Mouse (Mus musculus) right cerebral cortex, postnatal 10 days (tissue): ENCODE measurements at regions not wholly inside any gene's neighbourhood (a gene's known extent, or its start where the extent isn't known, plus 50 kb on each side); places are given as distances from the start of the nearest gene placed in this dataset.

Experiments
- DNase-seq, 2 experiments: peaks; one replicate each; pipeline ENCODE4 v3.0.0; 2021; ENCODE audit warnings: low spot score in 2 of 2

DNA sequence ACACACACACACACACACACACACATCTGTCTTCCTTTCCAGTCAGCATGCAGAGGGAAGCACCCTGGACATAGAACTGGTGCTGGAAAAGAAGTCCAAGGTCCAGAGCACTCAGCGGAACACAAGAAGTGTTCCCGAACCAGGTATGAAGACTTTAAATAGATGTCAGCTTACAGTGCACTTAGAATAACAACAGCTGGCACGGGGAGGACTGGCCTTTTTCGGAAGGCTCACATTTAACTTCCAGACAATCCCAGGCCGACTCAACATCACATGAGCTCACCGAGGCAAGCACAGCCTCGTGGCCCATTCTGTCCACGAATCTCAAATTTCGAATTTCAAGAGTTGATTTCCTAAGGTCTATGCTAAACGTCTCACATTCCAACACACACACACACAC lies 70.9 kb upstream of the Slc25a33 start:
- DNase-seq = no peak

DNA sequence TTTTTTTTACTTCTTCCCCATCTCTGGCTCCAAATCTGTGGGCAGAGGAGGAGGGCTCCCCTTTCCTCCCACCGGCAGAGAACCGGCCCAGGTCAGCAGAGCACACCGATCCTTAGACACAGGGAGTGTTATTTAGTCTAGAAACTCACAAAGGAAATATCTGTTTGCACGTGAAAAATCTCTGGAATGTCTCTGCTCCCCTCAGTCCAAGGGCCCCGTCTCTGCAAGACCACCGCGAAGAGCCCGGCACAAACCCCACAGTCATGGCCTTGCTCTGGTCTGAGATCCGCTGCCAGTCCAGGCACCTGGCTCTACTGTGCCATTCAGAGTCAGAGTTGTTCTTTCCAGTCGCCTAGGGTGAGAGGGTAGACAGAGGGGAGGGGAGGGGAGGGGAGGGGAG lies 69.7 kb upstream of the Slc25a33 start:
- no peak for DNase-seq

DNA sequence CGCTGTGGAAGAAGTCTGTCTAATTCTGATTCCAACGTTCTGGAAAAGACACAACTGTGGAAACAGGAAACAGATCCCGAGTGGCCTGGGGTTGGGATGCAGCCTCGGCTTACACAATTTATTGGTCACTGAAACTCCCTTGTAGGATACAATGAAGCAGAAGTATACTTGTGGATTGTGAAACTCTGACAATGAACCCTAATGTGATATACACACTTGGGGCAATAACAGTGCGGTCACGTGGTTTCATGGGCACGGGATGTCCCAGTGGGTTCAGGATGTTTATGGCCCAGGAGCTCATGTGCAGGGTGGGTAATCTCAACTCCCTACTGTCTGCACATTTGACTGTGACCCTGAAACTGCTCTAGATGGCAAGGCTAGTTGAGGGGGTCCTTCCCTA lies 68.8 kb upstream of the Slc25a33 start:
- no peak for DNase-seq

DNA sequence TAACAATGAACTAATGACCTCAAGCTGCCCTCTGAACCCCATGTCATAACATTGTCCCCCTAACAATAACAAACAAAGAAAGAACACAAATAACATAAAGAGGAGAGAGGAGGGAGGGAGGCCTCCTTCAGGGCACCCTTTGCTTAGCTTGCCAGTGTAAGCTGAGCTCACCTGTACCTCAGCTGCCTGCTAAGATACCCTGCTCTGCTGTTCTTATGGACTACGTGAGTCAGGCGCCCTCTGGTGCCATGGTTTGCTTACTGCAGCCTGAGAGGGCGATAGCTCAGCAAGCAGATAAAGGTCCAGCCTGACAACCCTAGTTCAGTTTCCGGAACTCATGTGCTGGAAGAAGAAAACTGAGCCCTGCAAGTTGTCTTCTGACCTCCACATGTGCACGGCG lies 67.8 kb upstream of the Slc25a33 start:
- DNase-seq = peak in 1 of 2 experiments; percentile 53

DNA sequence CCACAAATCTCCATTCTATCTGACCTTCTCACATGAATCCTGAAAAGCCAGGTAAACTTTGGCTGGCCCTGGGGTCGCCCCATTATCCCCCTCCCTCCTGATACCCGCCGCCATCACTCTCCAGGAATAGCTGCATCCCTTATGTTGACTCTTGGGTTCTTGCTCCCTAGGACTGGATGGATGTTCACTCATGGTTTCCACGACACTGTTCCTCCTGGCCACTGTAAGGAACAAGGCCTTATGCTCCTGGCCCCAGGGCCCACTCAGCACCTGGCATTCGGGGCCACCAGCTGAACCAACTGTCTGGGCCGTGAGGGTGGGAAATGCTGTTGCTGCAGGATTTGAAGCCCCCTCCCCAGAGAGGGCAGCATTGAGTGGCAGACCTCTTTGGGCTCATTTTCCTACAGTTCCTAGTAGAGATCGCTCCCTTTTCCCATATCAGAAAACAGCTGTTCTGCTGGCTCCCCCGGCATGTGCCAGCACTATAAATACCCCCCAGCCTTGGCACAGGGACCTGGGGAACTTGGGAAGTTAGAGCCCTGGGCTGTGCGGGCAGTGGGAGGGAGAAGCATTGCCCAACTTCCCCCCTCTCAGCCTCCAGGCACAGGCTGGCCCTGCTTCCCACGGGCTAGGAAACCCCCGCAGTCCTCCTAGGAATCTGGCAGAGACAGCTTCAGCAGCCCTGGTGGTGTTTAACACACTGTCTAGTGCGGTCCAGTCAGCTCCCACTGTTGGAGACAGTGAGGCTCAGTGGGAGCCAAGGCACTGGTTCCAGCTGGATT lies 66.6 kb upstream of the Slc25a33 start:
- peak; percentile 83 to 85 for DNase-seq

DNA sequence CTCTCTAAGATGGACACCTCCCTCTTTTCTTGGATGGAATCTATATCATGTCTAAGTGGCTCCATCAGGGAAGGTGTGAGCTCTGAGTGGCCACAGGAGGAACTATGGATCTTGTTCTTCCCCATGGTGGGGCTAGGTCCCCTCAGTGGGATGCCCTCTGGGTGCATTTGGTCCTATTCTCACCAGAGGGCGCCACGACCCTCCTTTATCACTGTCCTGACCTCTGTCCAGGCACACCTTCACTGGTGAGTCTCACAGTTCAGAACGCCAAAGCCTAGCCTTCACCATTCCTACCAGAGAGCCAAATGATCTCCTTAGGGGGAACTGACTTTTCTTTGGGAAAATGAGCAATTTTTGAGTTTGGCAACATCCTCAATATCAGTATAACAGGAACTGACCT lies 64.6 kb upstream of the Slc25a33 start:
- DNase-seq = no peak

DNA sequence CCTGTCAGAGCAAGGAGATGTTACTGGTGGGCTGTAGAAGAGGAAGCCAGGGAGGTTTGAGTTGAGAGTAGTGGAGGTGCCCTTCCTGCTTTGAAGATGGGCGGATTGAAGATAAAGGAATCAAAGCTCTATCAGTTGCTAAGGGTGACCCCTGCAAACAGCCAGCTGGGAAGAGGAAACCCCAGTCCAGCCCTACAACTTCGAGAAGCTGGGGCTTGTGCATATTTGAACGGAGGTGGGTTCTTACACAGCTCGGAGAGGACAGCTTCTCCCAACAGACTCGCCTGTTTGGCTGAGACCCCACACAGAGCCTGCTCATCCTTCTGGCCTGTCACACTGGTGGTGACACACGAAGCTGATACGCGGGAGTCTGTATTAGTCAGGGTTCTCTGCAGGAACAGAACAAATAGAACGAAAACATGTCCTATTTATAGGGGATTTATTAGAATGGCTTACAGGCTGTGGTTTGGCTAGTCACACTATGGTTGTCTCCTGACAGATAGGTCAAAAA lies 60.6 kb upstream of the Slc25a33 start:
- no peak for DNase-seq

DNA sequence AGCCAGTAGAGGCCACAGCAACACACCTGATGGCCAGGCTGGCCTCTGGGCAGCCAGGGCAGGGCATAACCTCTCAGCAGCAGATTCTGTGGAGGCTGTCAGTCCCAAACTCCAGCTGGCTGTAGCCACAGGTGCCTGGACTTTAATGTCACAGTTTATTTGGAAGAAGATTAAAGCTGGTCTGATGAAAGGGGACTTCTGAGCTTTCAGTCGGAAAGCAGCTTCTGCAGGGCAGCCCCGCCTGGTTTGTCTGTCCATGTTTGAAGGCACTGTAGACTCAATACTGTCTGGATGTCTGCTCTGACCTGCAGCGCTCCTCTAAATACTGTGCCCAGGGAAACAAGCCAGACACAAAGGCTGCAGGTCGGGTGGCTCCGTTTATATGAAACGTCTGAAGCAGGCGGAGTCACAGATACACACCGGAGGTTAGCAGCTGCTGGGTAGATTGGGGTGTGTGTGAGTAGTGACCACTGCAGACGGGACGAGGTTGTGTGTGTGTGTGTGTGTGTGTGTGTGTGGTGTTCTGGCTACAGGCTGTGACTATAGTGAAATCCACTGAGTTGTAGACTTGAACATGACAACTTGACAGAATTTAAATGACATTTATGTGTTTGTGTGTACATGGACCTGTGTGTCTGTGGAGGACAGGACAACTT lies 58.5 kb upstream of the Slc25a33 start:
- no peak for DNase-seq

DNA sequence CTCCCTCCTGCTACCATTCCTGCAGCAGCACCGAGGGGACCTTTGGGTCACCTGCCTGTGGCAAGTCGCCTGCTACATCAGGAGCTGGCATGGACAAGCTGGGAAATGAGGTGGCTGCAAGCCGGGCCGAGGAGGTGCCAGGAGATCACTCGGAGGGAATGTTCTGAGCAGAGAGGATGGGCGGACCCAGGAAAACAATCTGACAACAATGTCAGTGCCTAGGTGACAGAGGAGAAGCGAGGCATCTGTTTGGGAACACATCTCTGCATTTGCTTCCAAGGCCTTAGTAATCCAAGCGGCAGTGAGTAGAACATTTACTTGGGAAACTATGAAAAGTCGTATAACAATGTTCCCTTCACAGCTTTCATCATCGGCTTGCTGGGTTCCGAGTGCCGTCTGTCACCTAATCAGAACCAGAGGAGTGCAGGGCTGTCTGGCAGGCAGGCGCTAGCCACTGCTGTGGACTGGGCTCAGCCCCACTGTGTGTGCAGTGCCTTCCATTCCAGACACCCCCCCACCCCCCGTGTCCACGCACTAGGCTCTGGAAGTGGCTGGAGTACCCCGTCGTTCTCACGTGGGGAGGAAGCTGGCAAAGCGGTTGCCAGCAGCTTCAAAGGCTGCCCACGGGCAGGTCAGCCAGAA lies 56.6 kb upstream of the Slc25a33 start:
- DNase-seq = no peak

DNA sequence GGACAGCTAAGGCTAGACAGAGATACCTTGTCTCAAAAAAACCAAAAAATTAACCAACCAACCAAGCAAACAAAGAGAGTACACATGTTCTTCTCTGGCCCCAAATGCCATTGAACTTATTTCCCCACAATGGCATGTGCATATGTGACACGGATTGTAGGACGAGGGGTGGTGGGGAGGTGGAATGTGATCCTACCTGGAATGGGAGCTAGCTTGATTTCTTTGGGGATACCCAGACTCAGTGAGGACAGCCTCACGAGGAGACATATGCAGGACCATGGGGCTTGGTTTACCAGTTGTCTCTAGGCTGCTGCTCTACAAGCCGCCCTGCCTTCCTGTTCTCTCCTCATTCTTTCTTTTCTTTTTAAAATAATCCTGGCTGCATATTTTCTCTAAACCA lies 55.9 kb upstream of the Slc25a33 start:
- no peak for DNase-seq

DNA sequence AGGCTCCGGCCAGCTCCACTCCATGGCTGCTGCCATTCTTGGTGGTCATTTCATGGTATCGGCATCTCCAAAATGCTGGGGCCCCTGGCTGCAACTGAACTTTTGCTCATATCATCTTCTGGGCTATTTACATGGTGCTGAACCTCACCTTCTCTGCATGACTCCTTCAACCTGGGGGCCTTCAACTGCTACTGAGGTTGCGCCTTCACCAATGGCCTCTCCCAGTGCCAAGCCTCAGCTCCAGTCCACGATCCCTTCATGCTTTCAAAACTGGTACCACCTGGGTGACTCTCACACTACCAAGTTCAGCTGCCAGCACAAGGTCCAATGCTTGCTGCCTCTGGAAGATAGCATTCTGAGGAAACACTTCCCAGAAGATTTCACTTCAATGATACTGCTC lies 53.7 kb upstream of the Slc25a33 start:
- no peak for DNase-seq
